ENCODE assay signal across 24 mouse cellular contexts in the genomic region with DNA sequence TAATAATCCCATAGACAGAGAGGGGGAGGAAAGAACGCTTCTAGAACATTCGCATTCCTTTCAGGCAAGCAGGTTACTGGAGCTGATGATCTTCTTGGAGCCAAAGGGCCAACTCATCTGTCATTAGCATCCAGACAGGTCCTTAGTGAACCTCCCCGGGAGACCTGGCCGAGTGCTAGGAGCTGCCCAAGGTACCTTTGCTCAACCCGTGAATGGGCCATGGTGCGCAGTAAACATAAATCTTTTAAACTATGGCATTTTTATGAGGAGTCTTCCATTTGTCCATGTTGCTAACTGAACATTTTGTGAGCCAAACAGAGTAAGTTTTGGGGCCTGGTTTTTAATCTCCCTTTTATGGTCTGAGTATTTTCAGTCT. TPM values are rescaled to one million over a fixed set of nuclear protein-coding genes. Genes with fewer than 3 reads are reported as not detected.
"Had no signal": no experiment of that assay in that cellular context is flagged by ENCODE, and none has a peak within 500 bp of the region (broad histone marks: within the 10 kb centered on the region; RNA-seq: fewer than 3 reads in every experiment).

No protein-coding gene starts in this region.

- H3K9me3 ChIP-seq: heart, embryonic 13.5 days; heart, embryonic 15.5 days; hindbrain, embryonic 13.5 days; hindbrain, embryonic 15.5 days; limb, embryonic 13.5 days; limb, embryonic 15.5 days; liver, embryonic 12.5 days had no signal

- H3K27me3 ChIP-seq: heart, embryonic 13.5 days; heart, embryonic 15.5 days; hindbrain, embryonic 13.5 days; hindbrain, embryonic 15.5 days; limb, embryonic 13.5 days; limb, embryonic 15.5 days; liver, embryonic 12.5 days had no signal

- H3K4me2 ChIP-seq: heart, embryonic 11.5 days; heart, embryonic 13.5 days; heart, embryonic 15.5 days; hindbrain, embryonic 13.5 days; hindbrain, embryonic 15.5 days; limb, embryonic 13.5 days; limb, embryonic 15.5 days; liver, embryonic 12.5 days had no signal

- H3K9ac ChIP-seq: heart, embryonic 13.5 days; heart, embryonic 15.5 days; hindbrain, embryonic 13.5 days; hindbrain, embryonic 15.5 days; limb, embryonic 13.5 days; limb, embryonic 15.5 days; liver, embryonic 12.5 days; liver, embryonic 14.5 days had no signal

- H3K27ac ChIP-seq: heart, adult 2 months; heart, embryonic 13.5 days; heart, embryonic 15.5 days; hindbrain, embryonic 13.5 days; hindbrain, embryonic 15.5 days; hindbrain, postnatal 0 days; limb, embryonic 13.5 days; limb, embryonic 15.5 days; liver, embryonic 12.5 days; liver, embryonic 14.5 days had no signal

- H3K4me3 ChIP-seq: heart, adult 2 months; heart, embryonic 13.5 days; heart, embryonic 15.5 days; hindbrain, embryonic 13.5 days; hindbrain, embryonic 15.5 days; limb, embryonic 13.5 days; limb, embryonic 15.5 days; liver, embryonic 12.5 days had no signal

- ATAC-seq: hindbrain, postnatal 0 days; intestine, embryonic 16.5 days; liver, embryonic 12.5 days had no signal

- H3K36me3 ChIP-seq: hindbrain, embryonic 13.5 days; hindbrain, embryonic 15.5 days; limb, embryonic 13.5 days; liver, embryonic 12.5 days had no signal

- H3K4me1 ChIP-seq: hindbrain, embryonic 13.5 days; hindbrain, embryonic 15.5 days; limb, embryonic 13.5 days; limb, embryonic 15.5 days; liver, embryonic 12.5 days had no signal

- DNase-seq: gastrocnemius, postnatal 14 days; gastrocnemius, postnatal 36 days; heart, adult 11 months; heart, adult 2 months; heart, postnatal 14 days; heart, postnatal 36 days; kidney, adult 11 months; kidney, adult 9 months; kidney, postnatal 14 days; layer of hippocampus, adult 9-11 months; layer of hippocampus, postnatal 36 days; left cerebral cortex, postnatal 4 days had no signal

RNA-seq across cellular contexts. Expression of gene Ssu2, which starts 56.6 kb away (rescaled TPM):
- polyA plus RNA-seq: hindbrain, embryonic 13.5 days; hindbrain, embryonic 15.5 days; liver, adult 2 months; liver, embryonic 12.5 days had no signal
